Mouse (Mus musculus): Measurements from ENCODE around the gene Crb1. TPM values are rescaled to one million over a fixed set of nuclear protein-coding genes. Genes with fewer than 3 reads are reported as not detected.

Gene Crb1
- total RNA-seq, 4 experiments from 2014 or later = 0.52 to 0.73 (median 0.65) TPM

Other genes with a start within 250 kb of the Crb1 start
- 10 to 100 TPM; 28.6 to 32.6 (median 28.9) TPM for gene Zbtb41, start 45.2 kb upstream of the Crb1 start, total RNA-seq (2022)
- under 1 TPM; 0.26 to 0.96 (median 0.28) TPM for gene Aspm, start 77.7 kb upstream of the Crb1 start, total RNA-seq (2022)
- gene F13b, start 124.6 kb upstream of the Crb1 start, total RNA-seq (2022) = not detected
- gene Cfhr1, start 183.2 kb upstream of the Crb1 start, total RNA-seq (2022) = not detected